Mouse (Mus musculus) midbrain, embryonic 12.5 days (tissue): ENCODE data around the gene Lrig1. TPM values are rescaled to one million over a fixed set of nuclear protein-coding genes. Genes with fewer than 3 reads are reported as not detected.

Source experiments
- ATAC-seq: fragments of 200-750 bp; cut with Nextera tagmentation; 2 replicates; pipeline ENCODE4 v1.8.0; 2017; ENCODE audit warnings: low read depth, moderate TSS enrichment, moderate library complexity; ENCODE audit not compliant: low FRiP score
- H3K27ac ChIP-seq: fragments of 300-500 bp; sonication (generic); replicated peaks from 2 replicates; pipeline ENCODE4 v1.5.1; 2016; ENCODE audit warnings: mild to moderate bottlenecking
- H3K27me3 ChIP-seq: fragments of 300-500 bp; sonication (generic); 2 replicates; pipeline ENCODE4 v1.6.1; 2016; ENCODE audit warnings: mild to moderate bottlenecking
- H3K36me3 ChIP-seq: fragments of 300-500 bp; sonication (generic); 2 replicates; pipeline ENCODE4 v1.6.1; 2016
- H3K4me1 ChIP-seq: fragments of 300-500 bp; sonication (generic); 2 replicates; pipeline ENCODE4 v1.6.1; 2016
- H3K4me2 ChIP-seq: fragments of 300-500 bp; sonication (generic); replicated peaks from 2 replicates; pipeline ENCODE4 v1.6.1; 2016; ENCODE audit warnings: mild to moderate bottlenecking, moderate library complexity
- H3K4me3 ChIP-seq: fragments of 300-500 bp; sonication (generic); 2 replicates; pipeline ENCODE4 v1.5.1; 2016; ENCODE audit warnings: mild to moderate bottlenecking
- H3K9ac ChIP-seq: fragments of 300-500 bp; sonication (generic); replicated peaks from 2 replicates; pipeline ENCODE4 v1.6.1; 2016; ENCODE audit warnings: mild to moderate bottlenecking, moderate library complexity
- H3K9me3 ChIP-seq: fragments of 300-500 bp; sonication (generic); 2 replicates; pipeline ENCODE4 v1.6.1; 2016; ENCODE audit warnings: mild to moderate bottlenecking
- WGBS: fragments of 180-500 bp; shearing (Covaris S2); methylation state at CpG from one replicate; pipeline ENCODE4 v1.1.7; 2016; 5-methylcytosine and 5-hydroxymethylcytosine counted together
- polyA plus RNA-seq: library from polyadenylated mRNA; unstranded; fragments of >200 nt; fragmentation: Nextera tagmentation; extraction: Ambion mirVana; gene quantifications from 2 replicates; pipeline ENCODE4 v1.2.1, GENCODE M21; 2016

The Lrig1 gene
- polyA plus RNA-seq, 1 experiment from 2014 or later, result 14.4 TPM

GRCm38 (mm10) chr6:94682270-94682618, 17.7 kb downstream of the Lrig1 start:
- Histone ChIP-seq H3K4me3 (no peak overlapping the region), H3K36me3 (no peaks in the 10 kb centered on the region), H3K4me2 (no peak overlapping the region), H3K27ac (no peak overlapping the region), H3K9ac (no peak overlapping the region), H3K27me3 (no peaks in the 10 kb centered on the region), H3K4me1 (peaks cover 65% of the 10 kb centered on the region), H3K9me3 (no peaks in the 10 kb centered on the region)
- ATAC-seq, result no peak
- whole genome bisulfite sequencing, result 53% methylated on average over 6 of the region's 6 CpGs

- H3K4me1 ChIP-seq, result peaks cover 67% of the 10 kb centered on the region
- no peak overlapping the region for H3K4me2 ChIP-seq
- no peaks in the 10 kb centered on the region for H3K36me3 ChIP-seq
- H3K9ac ChIP-seq, result no peak overlapping the region
- ATAC-seq, result no peak
- H3K27me3 ChIP-seq, result no peaks in the 10 kb centered on the region
- H3K9me3 ChIP-seq, result no peaks in the 10 kb centered on the region
- H3K4me3 ChIP-seq, result no peak overlapping the region
- no peak overlapping the region for H3K27ac ChIP-seq
- 61% methylated on average over 15 of the region's 15 CpGs for WGBS
These were observed 18.3 kb downstream of the Lrig1 start for GRCm38 (mm10) chr6:94681446-94682269.

- no peak overlapping the region for H3K27ac ChIP-seq
- H3K27me3 ChIP-seq, result no peaks in the 10 kb centered on the region
- no peaks in the 10 kb centered on the region for H3K9me3 ChIP-seq
- no peak overlapping the region for H3K4me2 ChIP-seq
- 69% methylated on average over 5 of the region's 5 CpGs for WGBS
- no peak for ATAC-seq
- H3K4me3 ChIP-seq, result no peak overlapping the region
- no peaks in the 10 kb centered on the region for H3K36me3 ChIP-seq
- no peak overlapping the region for H3K9ac ChIP-seq
- H3K4me1 ChIP-seq, result peaks cover 73% of the 10 kb centered on the region
These were observed 19.1 kb downstream of the Lrig1 start for GRCm38 (mm10) chr6:94680760-94681445.

- H3K4me2 ChIP-seq, result no peak overlapping the region
- no peaks in the 10 kb centered on the region for H3K9me3 ChIP-seq
- H3K36me3 ChIP-seq, result no peaks in the 10 kb centered on the region
- WGBS, result 100% methylated on average over 1 of the region's 1 CpGs
- H3K9ac ChIP-seq, result no peak overlapping the region
- no peak for ATAC-seq
- H3K27me3 ChIP-seq, result no peaks in the 10 kb centered on the region
- no peak overlapping the region for H3K4me3 ChIP-seq
- no peak overlapping the region for H3K27ac ChIP-seq
- H3K4me1 ChIP-seq, result peaks cover 78% of the 10 kb centered on the region
These were observed 20.7 kb downstream of the Lrig1 start for GRCm38 (mm10) chr6:94679249-94679648.

GRCm38 (mm10) chr6:94678377-94679164, 21.4 kb downstream of the Lrig1 start:
- peak overlapping the region; percentile 49; the same call in 1 of the 2 replicates for H3K27ac ChIP-seq
- peaks cover 79% of the 10 kb centered on the region for H3K4me1 ChIP-seq
- H3K4me2 ChIP-seq, result no peak overlapping the region
- H3K9me3 ChIP-seq, result no peaks in the 10 kb centered on the region
- H3K4me3 ChIP-seq, result no peak overlapping the region
- no peaks in the 10 kb centered on the region for H3K27me3 ChIP-seq
- H3K36me3 ChIP-seq, result no peaks in the 10 kb centered on the region
- H3K9ac ChIP-seq, result no peak overlapping the region; the same call in 1 of the 2 replicates
- ATAC-seq, result 0 out of 2 replicates have a peak, but pooled peaks have one; percentile 20
- 43% methylated on average over 6 of the region's 6 CpGs for WGBS

- no peaks in the 10 kb centered on the region for H3K9me3 ChIP-seq
- no peak overlapping the region for H3K27ac ChIP-seq
- no peak overlapping the region for H3K9ac ChIP-seq
- no peaks in the 10 kb centered on the region for H3K27me3 ChIP-seq
- H3K4me1 ChIP-seq, result peaks cover 79% of the 10 kb centered on the region
- no peak overlapping the region for H3K4me2 ChIP-seq
- H3K36me3 ChIP-seq, result no peaks in the 10 kb centered on the region
- 61% methylated on average over 3 of the region's 3 CpGs for WGBS
- no peak overlapping the region for H3K4me3 ChIP-seq
- no peak for ATAC-seq
These were observed 22.5 kb downstream of the Lrig1 start for GRCm38 (mm10) chr6:94677448-94677847.

- H3K4me3 ChIP-seq, result no peak overlapping the region
- H3K9me3 ChIP-seq, result no peaks in the 10 kb centered on the region
- no peak overlapping the region for H3K9ac ChIP-seq
- H3K4me1 ChIP-seq, result peaks cover 75% of the 10 kb centered on the region
- H3K4me2 ChIP-seq, result no peak overlapping the region
- 83% methylated on average over 3 of the region's 3 CpGs for WGBS
- ATAC-seq, result no peak
- H3K36me3 ChIP-seq, result no peaks in the 10 kb centered on the region
- no peaks in the 10 kb centered on the region for H3K27me3 ChIP-seq
- no peak overlapping the region for H3K27ac ChIP-seq
These were observed 23.1 kb downstream of the Lrig1 start for GRCm38 (mm10) chr6:94676840-94677239.

GRCm38 (mm10) chr6:94676300-94676699, 23.7 kb downstream of the Lrig1 start:
- H3K27ac ChIP-seq, result no peak overlapping the region
- H3K4me1 ChIP-seq, result peaks cover 74% of the 10 kb centered on the region
- no peak overlapping the region for H3K9ac ChIP-seq
- no peak overlapping the region for H3K4me3 ChIP-seq
- H3K27me3 ChIP-seq, result no peaks in the 10 kb centered on the region
- H3K36me3 ChIP-seq, result no peaks in the 10 kb centered on the region
- no peaks in the 10 kb centered on the region for H3K9me3 ChIP-seq
- 36% methylated on average over 7 of the region's 7 CpGs for WGBS
- H3K4me2 ChIP-seq, result no peak overlapping the region
- no peak for ATAC-seq

- Histone ChIP-seq H3K27me3 (no peaks in the 10 kb centered on the region), H3K9ac (no peak overlapping the region), H3K4me3 (no peak overlapping the region), H3K36me3 (no peaks in the 10 kb centered on the region), H3K4me2 (no peak overlapping the region), H3K4me1 (peaks cover 79% of the 10 kb centered on the region), H3K9me3 (no peaks in the 10 kb centered on the region), H3K27ac (no peak overlapping the region)
- ATAC-seq, result no peak
- WGBS, result 87% methylated on average over 2 of the region's 2 CpGs
These were observed 27.5 kb downstream of the Lrig1 start for GRCm38 (mm10) chr6:94672426-94672825.

GRCm38 (mm10) chr6:94669370-94669769, 30.6 kb downstream of the Lrig1 start:
- H3K4me3 ChIP-seq, result no peak overlapping the region
- no peaks in the 10 kb centered on the region for H3K36me3 ChIP-seq
- H3K4me2 ChIP-seq, result no peak overlapping the region
- no peak overlapping the region for H3K27ac ChIP-seq
- H3K27me3 ChIP-seq, result no peaks in the 10 kb centered on the region
- ATAC-seq, result no peak
- H3K9me3 ChIP-seq, result no peaks in the 10 kb centered on the region
- H3K9ac ChIP-seq, result no peak overlapping the region
- peaks cover 73% of the 10 kb centered on the region for H3K4me1 ChIP-seq
- WGBS, result 64% methylated on average over 6 of the region's 6 CpGs

- 0 out of 2 replicates have a peak overlapping the region, but pooled peaks have one; percentile 15 for H3K27ac ChIP-seq
- peaks cover 63% of the 10 kb centered on the region for H3K4me1 ChIP-seq
- no peak overlapping the region for H3K9ac ChIP-seq
- 31% methylated on average over 13 of the region's 13 CpGs for WGBS
- H3K4me2 ChIP-seq, result 0 out of 2 replicates have a peak overlapping the region, but pooled peaks have one; percentile 11
- no peaks in the 10 kb centered on the region for H3K27me3 ChIP-seq
- no peaks in the 10 kb centered on the region for H3K36me3 ChIP-seq
- ATAC-seq, result peak; percentile 66
- no peak overlapping the region for H3K4me3 ChIP-seq
- H3K9me3 ChIP-seq, result no peaks in the 10 kb centered on the region
These were observed 31.6 kb downstream of the Lrig1 start for GRCm38 (mm10) chr6:94668204-94668863.
